Mouse (Mus musculus) activated CD4-positive, CD25-positive, alpha-beta regulatory T cell, adult 4 months (primary cell): ENCODE measurements around the gene Vash1. TPM values are rescaled to one million over a fixed set of nuclear protein-coding genes. Genes with fewer than 3 reads are reported as not detected.

ENCODE experiments used
- ATAC-seq: one replicate; pipeline ENCODE4 v1.8.0; 2017
- polyA plus RNA-seq, 2 experiments: library from polyadenylated mRNA; unstranded; fragments of 100-300 nt; shearing (Covaris generic); gene quantifications; one replicate each; pipeline ENCODE4 v1.2.1; 2017

Vash1 gene
- polyA plus RNA-seq = under 1 TPM in 1 of 2 experiments, not detected in 1; 0.17 TPM

DNA sequence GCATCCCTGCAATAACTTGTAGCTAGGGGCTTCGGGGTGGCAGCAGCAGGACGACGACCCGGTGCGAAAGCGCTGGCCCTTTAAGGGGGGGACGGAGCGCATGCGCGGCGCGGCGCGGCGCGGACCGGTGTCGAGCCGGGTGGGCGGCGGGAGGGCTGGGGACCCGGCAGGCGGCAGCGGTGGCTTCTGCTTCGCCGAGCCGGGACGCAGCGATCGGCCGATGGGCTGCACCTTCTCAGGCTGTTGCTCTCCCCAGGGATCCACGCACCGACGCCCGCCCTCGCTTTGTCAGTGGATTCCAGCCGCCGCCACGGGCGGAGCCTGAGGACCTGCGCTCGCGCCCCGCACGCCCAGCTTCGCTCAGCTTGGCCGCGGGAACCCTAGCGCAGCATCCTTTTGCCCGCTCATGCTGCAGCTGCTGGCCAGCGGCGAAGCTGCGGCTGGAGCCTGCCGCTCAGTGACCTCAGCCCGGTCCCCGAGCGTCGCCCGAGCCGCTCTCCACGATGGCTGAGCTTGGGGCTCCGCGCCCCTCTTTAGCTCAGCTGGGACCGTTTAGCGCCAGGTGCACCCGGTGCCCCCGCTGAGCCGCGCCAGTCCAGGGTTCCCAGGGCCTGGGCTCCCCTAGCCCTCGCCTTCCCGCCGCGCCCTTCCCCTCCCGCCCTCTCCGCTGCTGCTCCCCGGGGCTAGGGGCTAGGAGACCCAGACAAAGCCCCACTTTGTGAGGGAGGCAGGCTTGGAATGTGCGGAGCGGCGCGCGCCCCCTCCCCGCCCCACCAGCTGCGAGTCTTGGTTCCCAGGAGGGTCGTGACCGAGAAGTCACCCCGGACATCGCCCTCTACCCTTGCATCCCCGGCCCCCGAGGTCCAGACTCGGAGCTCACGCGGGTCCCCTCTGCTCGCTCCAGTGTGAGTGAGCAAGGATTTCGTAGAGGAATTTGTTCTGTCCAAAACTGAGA, at the start of gene Vash1:
TSS of gene Vash1 (plus strand) at position 110 of the 955 bp plus-strand sequence.
- ATAC-seq = no peak

GRCm38 (mm10) chr12:86628783-86629172, 49.7 kb upstream of the Vash1 start:
- no peak for ATAC-seq

DNA sequence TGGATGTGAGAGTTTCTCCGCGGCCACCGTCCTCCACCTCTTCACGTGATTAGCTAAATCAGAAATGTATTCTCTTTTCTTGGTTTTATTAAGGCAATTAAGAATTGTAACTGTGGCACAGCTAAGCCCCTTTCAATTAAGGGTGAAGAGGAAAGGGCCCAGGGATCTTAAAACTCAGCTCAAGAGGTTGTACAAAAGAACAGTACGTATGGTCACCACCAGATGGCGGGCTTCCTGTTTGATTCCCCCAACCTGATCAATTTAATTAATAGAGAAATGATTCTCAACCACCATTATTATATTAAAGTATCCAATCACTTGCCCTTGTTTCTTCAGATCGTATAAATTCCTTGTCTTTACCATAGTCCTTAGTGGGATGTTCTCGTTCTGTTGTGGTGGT, 36.7 kb upstream of the Vash1 start:
- no peak for ATAC-seq

GRCm38 (mm10) chr12:86644512-86645273, 33.8 kb upstream of the Vash1 start:
- ATAC-seq = no peak

DNA sequence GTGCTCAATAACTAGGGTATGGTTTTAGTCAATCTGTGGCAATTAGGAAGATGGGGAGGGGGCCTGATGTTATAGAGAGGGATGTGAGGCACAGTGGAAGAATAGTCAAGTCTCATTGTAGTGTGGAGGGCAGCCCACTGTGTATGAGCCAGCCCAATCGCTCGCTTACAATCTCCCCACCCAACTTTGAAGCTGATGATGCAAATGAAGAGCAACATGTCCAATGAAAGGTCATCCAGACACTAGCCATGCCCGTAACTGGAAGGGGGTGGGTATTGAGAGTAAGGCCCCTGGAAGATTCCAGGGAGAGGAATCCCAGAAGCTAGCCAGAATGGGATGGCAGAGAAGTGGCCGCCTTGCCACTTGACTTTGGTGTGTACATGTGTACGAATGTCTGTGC, 33.0 kb upstream of the Vash1 start:
- no peak for ATAC-seq

DNA sequence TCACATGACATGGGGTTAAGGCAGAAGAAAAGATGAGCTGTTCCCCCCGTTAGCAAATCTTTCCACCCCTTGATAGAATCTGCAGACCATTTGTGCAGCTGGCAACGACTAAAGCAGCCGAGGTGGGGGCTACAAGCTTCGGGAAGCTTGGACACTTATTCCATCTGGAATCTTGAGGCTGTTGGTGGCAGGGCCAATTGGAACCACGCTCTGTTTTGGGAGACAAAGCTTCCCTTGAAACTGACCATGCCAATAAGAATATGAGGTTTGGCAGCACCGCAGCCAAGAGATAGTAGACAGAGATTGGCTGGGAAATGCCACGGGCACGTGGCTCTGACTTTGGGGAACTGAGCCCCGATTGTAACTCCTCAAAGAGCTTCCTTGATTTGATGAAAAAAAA, 31.7 kb upstream of the Vash1 start:
- no peak for ATAC-seq

- no peak for ATAC-seq
Measured at GRCm38 (mm10) chr12:86647279-86647678, 31.2 kb upstream of the Vash1 start.

GRCm38 (mm10) chr12:86647736-86648135, 30.8 kb upstream of the Vash1 start:
- ATAC-seq = no peak

GRCm38 (mm10) chr12:86648489-86648888, 30.0 kb upstream of the Vash1 start:
- no peak for ATAC-seq

DNA sequence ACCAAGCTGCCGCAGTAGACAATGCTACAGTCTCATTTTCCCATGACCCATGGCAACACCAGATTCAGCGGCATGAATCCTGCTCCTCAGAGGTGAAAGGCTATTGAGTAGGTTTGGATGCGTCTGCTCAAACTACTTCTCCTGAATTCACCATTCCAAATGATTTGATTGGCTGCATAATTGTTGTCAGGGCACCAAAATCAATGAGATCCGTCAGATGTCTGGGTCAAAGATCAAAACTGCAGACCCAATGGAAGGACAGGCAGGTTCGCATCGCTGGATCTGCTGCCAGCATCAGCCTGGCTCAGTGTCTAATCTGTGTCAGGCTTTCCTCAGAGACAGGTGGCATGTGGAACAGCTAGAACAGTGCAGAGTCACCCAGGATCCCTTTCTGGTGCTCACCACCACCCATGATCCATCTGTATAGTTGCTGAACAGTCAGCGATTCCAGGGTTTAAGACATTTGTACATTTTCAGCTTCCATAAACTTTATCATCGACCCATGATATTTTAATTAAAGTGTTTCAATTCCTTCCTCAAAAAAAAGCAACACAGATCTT, 27.1 kb upstream of the Vash1 start:
- no peak for ATAC-seq

GRCm38 (mm10) chr12:86652570-86653041, 25.9 kb upstream of the Vash1 start:
- no peak for ATAC-seq

GRCm38 (mm10) chr12:86659447-86659968, 19.0 kb upstream of the Vash1 start:
- no peak for ATAC-seq

GRCm38 (mm10) chr12:86660466-86660865, 18.0 kb upstream of the Vash1 start:
- ATAC-seq = no peak

DNA sequence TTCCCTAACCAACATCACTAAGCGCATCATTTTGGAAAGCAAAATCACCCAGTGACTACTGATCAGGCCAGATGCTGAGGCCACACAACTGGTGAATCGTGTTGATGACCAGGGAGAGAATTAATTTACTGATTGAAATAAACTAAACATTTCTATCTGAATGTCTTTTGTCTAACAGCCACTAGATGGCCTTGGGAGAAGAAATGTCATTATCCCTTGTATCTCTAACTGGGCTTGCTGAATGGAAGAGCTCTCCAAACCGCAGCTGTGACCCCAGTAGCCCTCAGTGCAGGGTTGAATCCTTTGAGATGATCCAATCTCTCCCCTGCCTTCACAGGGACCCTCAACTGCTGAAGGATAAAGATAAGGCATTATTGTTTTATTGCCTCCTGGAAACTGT, 12.8 kb upstream of the Vash1 start:
- no peak for ATAC-seq

DNA sequence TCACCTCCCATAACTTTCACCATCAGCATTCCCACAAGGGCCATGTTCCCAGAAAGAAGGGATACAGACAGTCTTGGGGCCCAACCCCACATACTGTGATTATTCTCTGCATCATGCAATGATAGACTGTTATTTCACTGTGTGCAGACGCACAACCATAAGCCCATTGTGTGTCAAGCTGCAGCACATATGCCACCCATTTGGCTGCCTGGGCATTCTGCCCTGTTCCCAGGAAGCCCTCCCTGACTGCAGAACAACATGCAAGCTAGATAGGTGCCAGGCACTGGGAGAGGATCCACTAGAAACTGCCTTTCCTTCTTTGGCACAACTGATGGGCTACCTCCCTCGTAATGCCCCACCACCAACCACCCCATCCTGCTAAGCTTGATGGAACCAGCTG, 10.1 kb upstream of the Vash1 start:
- ATAC-seq = no peak

- ATAC-seq = no peak
Measured at GRCm38 (mm10) chr12:86672105-86672504, 6.4 kb upstream of the Vash1 start.

GRCm38 (mm10) chr12:86672507-86672906, 6.0 kb upstream of the Vash1 start:
- ATAC-seq = no peak

DNA sequence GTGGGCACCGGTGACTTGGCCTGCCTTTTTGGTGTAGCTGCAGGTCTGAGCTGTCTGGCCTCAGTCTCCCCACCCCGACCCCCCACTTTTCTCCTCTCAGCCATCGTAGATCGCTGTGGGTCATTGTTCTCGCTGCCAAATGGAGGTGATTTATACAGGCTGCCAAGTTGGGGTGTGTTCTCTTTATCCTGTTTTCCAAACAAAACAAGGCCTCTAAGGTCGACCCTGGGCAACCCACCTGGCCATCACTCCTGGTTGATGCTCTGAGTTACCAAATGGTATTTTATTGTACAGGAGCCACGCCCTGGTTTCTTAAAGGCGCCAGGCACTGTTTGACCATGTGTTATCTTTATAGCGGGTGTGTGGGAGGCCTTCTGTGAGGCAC, 1.0 kb downstream of the Vash1 start:
- no peak for ATAC-seq

DNA sequence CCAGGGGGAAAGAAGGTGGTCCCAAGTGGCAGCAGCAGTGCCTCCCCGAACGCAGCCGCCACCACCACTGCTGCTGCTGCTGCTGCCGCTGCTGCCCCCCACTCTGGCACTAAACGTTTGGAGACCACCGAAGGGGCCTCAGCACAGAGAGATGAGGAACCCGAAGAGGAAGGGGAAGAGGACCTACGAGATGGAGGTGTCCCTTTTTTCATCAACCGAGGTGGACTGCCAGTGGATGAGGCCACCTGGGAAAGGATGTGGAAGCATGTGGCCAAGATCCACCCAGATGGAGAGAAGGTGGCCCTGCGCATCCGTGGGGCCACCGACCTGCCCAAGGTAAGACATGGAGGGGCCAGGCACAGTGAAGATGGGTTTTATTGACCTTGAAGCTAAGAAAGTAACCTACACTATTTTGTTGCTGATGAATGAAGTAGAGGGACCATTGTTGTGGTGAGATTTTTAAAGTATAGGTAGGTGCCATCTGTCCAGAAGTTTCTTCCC, 1.5 kb downstream of the Vash1 start:
- no peak for ATAC-seq

DNA sequence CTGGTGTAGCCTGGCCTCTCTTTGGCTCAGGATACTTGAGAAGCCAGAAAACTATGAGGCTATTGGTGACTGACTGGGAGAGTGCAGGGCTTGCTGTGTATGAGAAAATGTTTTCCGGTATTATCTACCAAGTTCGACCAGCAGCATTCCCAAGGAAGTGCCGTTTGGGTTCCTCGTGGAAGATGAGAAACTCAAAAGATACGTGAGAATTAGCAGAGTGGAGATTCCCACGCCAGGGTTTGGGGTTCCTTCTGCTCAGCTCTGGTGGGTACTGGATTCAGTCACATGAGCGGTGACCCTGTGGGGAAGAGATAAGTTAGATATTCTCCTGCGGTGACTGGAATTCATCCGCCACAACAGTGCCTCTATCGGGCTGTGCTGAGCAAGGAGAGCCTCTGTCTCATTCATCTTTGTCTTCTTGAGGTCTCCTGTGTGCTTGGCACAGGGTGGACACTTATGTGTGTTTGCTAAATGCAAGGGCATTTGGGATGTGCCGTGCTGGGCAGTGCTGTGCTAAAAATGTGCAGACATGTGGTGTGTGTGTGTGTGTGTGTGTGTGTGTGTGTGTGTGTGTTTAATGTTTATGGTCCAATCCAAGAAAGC, 2.2 kb downstream of the Vash1 start:
- ATAC-seq = no peak

- no peak for ATAC-seq
Measured at GRCm38 (mm10) chr12:86681626-86682025, 3.1 kb downstream of the Vash1 start.

GRCm38 (mm10) chr12:86682178-86682577, 3.7 kb downstream of the Vash1 start:
- ATAC-seq = no peak
